Mouse (Mus musculus) embryonic facial prominence, embryonic 14.5 days (tissue): ENCODE data around the gene Klhl20. TPM values are rescaled to one million over a fixed set of nuclear protein-coding genes. Genes with fewer than 3 reads are reported as not detected.

Source experiments
- ATAC-seq: fragments of 200-750 bp; cut with Nextera tagmentation; 2 replicates; pipeline ENCODE4 v1.8.0; 2017; ENCODE audit warnings: low read depth, moderate number of reproducible peaks, moderate TSS enrichment
- DNase-seq: peaks from one replicate; pipeline ENCODE4 v3.0.0-alpha.2; 2015; ENCODE audit warnings: low spot score
- H3K27ac ChIP-seq: fragments of 300-500 bp; sonication (generic); replicated peaks from 2 replicates; pipeline ENCODE4 v1.5.1; 2014; ENCODE audit warnings: low read depth, mild to moderate bottlenecking, low read length, moderate library complexity
- H3K27me3 ChIP-seq: fragments of 300-500 bp; sonication (generic); replicated peaks from 2 replicates; pipeline ENCODE4 v1.6.1; 2014; ENCODE audit warnings: low read length; ENCODE audit not compliant: control insufficient read depth, insufficient read depth
- H3K36me3 ChIP-seq: fragments of 300-500 bp; sonication (generic); 2 replicates; pipeline ENCODE4 v1.6.1; 2014; ENCODE audit warnings: low read length, mixed read lengths; ENCODE audit not compliant: control insufficient read depth, insufficient read depth
- H3K4me1 ChIP-seq: fragments of 300-500 bp; sonication (generic); 2 replicates; pipeline ENCODE4 v1.6.1; 2014; ENCODE audit warnings: antibody characterized with exemption, low read length; ENCODE audit not compliant: control insufficient read depth, insufficient read depth
- H3K4me2 ChIP-seq: fragments of 300-500 bp; sonication (generic); 2 replicates; pipeline ENCODE4 v1.6.1; 2014; ENCODE audit warnings: low read depth, mild to moderate bottlenecking, low read length, moderate library complexity, mixed read lengths
- H3K4me3 ChIP-seq: fragments of 300-500 bp; sonication (generic); 2 replicates; pipeline ENCODE4 v1.5.1; 2014; ENCODE audit warnings: low read depth, mild to moderate bottlenecking, low read length
- H3K9ac ChIP-seq: fragments of 300-500 bp; sonication (generic); 2 replicates; pipeline ENCODE4 v1.6.1; 2014; ENCODE audit warnings: low read depth, mild to moderate bottlenecking, low read length, moderate library complexity, mixed read lengths
- H3K9me3 ChIP-seq: fragments of 300-500 bp; sonication (generic); 2 replicates; pipeline ENCODE4 v1.6.1; 2016; ENCODE audit warnings: low read length; ENCODE audit not compliant: control insufficient read depth
- WGBS: fragments of 180-500 bp; shearing (Covaris S2); extraction: QIAGEN DNeasy Blood & Tissue Kit; methylation state at CpG from one replicate; pipeline ENCODE4 v1.1.7; 2014; 5-methylcytosine and 5-hydroxymethylcytosine counted together
- polyA plus RNA-seq: library from polyadenylated mRNA; unstranded; fragments of >200 nt; fragmentation: Nextera tagmentation; extraction: Ambion mirVana; gene quantifications from 2 replicates; pipeline ENCODE4 v1.2.1, GENCODE M21; 2014

Klhl20 gene
- polyA plus RNA-seq, 1 experiment from 2014 or later, result 21.9 TPM

DNA sequence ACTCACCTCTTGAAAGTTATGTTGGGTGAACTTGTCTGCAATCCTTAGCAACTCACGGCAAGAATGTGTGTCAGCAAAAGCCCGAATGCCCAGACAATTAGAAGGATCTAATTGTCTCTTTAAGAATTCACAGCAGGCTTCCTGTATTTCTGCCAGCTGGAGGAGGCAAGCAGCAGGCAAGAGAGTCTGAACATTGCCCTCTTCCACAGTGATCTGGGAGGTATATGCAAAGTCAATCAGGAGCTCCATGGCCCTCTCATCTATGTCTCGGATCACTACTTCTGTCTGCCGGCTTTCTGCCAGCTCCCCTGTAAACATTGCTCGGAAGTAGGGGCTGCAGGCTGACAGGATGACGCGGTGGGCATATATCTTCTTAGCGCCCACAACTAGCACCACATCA is 22.1 kb downstream of the Klhl20 start:
- Histone ChIP-seq H3K27ac (no peak overlapping the region), H3K4me2 (no peak overlapping the region), H3K4me1 (no peaks in the 10 kb centered on the region), H3K4me3 (no peak overlapping the region), H3K9me3 (no peaks in the 10 kb centered on the region), H3K36me3 (peaks cover 31% of the 10 kb centered on the region), H3K9ac (no peak overlapping the region), H3K27me3 (no peaks in the 10 kb centered on the region)
- no peak for ATAC-seq
- no peak for DNase-seq
- 94% methylated on average over 8 of the region's 8 CpGs for WGBS

DNA sequence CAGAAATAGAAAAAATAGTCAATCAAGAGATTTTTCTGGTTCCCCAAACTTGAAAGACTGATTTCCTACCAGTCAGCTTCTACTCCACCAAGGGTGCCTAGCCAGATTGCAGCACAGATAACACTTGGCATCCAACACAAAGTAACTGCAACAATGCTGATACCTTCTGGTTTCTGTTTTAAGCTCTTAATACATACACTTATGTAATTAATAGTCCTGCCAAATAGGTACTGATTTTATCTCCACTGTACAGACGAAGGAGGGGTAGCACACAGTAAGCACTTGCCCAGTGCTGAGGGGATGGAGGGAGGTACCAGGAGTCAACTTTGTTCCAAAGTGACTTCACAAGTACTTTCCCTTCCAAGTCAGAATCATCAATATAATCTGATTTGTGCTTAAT is 27.5 kb downstream of the Klhl20 start:
- Histone ChIP-seq H3K36me3 (peaks cover 52% of the 10 kb centered on the region), H3K4me3 (no peak overlapping the region), H3K4me2 (no peak overlapping the region), H3K4me1 (no peaks in the 10 kb centered on the region), H3K9me3 (no peaks in the 10 kb centered on the region), H3K9ac (no peak overlapping the region), H3K27me3 (no peaks in the 10 kb centered on the region), H3K27ac (no peak overlapping the region)
- no peak for DNase-seq
- no peak for ATAC-seq
- WGBS, result 81% methylated on average over 1 of the region's 1 CpGs

DNA sequence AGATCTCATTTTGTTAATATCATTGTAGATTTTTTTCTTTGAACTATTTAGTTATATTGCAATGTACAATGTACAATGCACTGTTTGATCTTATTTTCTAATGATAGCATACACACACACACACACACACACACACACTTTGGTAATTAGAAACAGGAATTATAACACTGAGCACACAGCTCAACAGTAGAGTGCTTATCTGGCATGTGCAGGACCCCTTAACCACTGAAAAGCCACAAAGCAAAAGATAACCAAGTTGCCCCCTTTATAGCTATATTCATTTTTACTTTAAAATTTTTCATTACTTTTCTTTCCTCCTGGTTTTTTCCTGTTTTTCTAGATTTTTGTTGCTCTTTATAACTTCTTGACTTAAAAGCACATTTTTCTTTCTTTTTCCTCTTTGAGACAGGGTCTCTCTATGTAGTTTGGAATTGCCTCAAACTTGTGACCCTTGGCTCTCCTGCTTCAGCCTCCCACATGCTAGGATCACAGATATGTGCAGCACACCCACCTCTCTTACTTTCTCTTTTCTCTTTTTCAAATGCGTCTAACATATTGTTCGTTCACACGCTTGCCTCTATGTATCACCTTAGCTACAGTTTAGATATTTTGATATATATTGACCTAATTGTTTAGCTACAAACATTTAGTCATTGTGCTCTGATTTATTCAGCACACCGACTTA is 31.4 kb downstream of the Klhl20 start:
- H3K9ac ChIP-seq, result no peak overlapping the region
- WGBS, result 95% methylated on average over 4 of the region's 4 CpGs
- no peaks in the 10 kb centered on the region for H3K27me3 ChIP-seq
- no peaks in the 10 kb centered on the region for H3K9me3 ChIP-seq
- no peak for ATAC-seq
- no peak overlapping the region for H3K4me2 ChIP-seq
- no peak for DNase-seq
- H3K27ac ChIP-seq, result no peak overlapping the region
- H3K4me3 ChIP-seq, result no peak overlapping the region
- H3K4me1 ChIP-seq, result no peaks in the 10 kb centered on the region
- H3K36me3 ChIP-seq, result peaks cover 66% of the 10 kb centered on the region

DNA sequence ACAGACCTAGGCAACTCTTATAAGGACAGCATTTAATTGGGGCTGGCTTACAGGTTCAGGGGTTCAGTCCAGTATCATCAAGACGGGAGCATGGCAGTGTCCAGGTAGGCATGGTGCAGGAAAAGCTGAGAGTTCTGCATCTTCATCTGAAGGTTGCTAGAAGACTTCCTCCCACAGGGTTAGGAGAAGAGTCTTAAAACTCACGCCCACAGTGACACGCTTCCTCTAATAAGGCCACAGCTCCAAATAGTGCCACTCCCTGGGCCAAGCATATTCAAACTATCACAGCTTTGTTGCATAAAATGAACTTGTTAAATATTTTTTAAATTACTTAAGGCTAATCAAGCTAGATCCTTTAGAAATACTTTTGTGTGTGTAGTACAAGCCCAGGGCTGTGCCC is 54.1 kb downstream of the Klhl20 start:
- H3K9me3 ChIP-seq, result no peaks in the 10 kb centered on the region
- H3K9ac ChIP-seq, result no peak overlapping the region
- no peak overlapping the region for H3K27ac ChIP-seq
- no peak overlapping the region for H3K4me3 ChIP-seq
- peaks cover 11% of the 10 kb centered on the region; the same call in 1 of the 2 replicates for H3K4me1 ChIP-seq
- 89% methylated on average over 3 of the region's 3 CpGs for WGBS
- H3K36me3 ChIP-seq, result peaks cover 38% of the 10 kb centered on the region
- H3K4me2 ChIP-seq, result no peak overlapping the region
- DNase-seq (no peak), ATAC-seq (no peak)
- no peaks in the 10 kb centered on the region for H3K27me3 ChIP-seq

DNA sequence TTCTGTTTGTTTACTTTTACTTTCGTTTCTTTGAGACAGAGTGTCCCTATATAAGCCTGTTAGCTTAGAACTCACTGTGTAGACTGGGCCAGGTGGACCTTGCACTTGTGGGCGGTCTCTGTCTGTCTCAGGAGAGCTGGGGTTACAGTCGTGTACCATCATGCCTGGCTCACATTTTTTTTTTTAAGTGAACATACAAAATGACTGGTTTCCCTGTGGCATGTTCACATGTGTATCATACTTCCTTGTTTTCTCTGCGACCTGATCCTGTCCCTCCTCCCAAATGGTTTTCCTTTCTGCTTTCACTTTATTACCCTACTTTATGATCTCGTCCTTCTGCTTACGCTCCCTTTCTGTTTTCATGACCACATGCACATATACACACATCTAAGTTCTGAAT is 55.1 kb downstream of the Klhl20 start:
- Histone ChIP-seq H3K4me3 (no peak overlapping the region), H3K9ac (no peak overlapping the region), H3K4me1 (peaks cover 20% of the 10 kb centered on the region), H3K4me2 (no peak overlapping the region), H3K36me3 (peaks cover 34% of the 10 kb centered on the region), H3K9me3 (no peaks in the 10 kb centered on the region), H3K27me3 (no peaks in the 10 kb centered on the region), H3K27ac (no peak overlapping the region)
- no peak for DNase-seq
- 84% methylated on average over 6 of the region's 6 CpGs for whole genome bisulfite sequencing
- no peak for ATAC-seq

DNA sequence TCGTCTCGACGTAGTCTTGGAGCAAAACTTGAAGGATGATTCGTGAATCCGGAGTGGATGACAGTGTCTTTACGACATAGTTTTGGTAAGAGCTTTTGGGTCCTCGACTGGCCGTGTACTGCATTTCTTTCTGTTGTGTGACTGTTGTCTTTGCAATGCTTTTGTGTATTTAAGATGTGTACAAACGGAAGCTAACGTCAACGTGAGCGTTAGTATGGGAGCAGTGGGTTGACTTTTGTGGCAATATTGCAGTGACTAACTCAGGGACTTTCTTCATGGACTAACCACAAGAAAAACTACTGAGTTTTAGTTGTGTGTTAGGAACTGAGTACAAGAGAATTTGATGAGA is 60.1 kb downstream of the Klhl20 start:
- Histone ChIP-seq H3K27ac (peak overlapping the region; percentile 59; the same call in 1 of the 2 replicates), H3K4me2 (peak overlapping the region; percentile 73), H3K4me3 (peak overlapping the region; percentile 78), H3K27me3 (no peaks in the 10 kb centered on the region), H3K9me3 (no peaks in the 10 kb centered on the region), H3K36me3 (peaks cover 8% of the 10 kb centered on the region), H3K9ac (peak overlapping the region; percentile 84), H3K4me1 (peaks cover 22% of the 10 kb centered on the region)
- ATAC-seq (no peak), DNase-seq (no peak)
- 0% methylated on average over 12 of the region's 12 CpGs for WGBS

DNA sequence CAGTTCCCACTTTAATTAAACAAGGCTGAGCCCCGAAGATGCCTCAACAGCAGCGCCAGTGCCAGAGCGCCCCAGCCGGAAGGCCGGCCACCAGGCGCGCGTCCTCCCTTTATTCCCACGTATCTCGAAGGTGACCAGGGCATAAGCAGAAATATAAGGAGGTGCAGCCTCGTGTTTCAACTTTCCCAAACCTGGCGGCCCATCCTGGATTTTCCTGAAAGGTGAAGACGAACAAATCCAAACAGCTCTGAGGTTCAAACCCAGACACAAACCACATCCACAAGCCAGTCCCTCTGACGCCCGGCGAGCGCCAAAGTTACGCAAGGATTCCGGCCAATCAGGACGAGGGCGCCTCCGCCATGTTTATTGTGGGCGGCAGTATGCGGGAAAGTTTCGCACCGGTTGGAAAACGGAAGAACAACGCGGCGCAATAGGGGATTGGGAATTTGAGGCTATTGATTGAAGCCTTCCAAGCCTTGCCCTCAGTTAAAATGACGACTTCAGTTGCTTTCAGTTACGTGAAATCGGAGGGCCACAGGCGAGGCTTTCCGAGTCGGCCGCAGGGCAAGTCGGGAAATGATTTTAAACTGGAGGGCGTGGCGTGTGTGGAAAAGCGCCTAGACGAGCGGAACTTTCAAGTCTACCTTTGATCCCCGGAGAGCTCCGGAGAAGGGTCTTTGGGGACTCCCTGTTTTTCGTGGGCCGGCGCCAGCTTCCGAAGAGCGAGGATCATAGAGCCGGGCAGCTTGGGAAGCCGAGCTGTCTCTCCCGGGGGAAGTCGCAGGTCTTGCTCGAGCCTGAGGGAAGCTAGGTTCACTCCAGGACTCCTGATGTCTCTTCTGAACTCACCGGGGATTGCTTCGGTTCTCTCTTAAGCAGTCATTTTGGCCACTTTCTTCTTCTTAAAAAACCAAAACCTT is 60.7 kb downstream of the Klhl20 start, which contains the start of the genes Dars2 and Cenpl:
TSS of gene Dars2 (minus strand) at position 307 of the 920 bp plus-strand sequence.
TSS of gene Cenpl (plus strand) at position 362 of the 920 bp plus-strand sequence.
- H3K4me2 ChIP-seq, result peak within 1 kb of the TSS; percentile 90

GRCm38 (mm10) chr1:161063351-161063750 is 68.0 kb downstream of the Klhl20 start:
- ATAC-seq (no peak), DNase-seq (no peak)
- Histone ChIP-seq H3K36me3 (0 out of 2 replicates have a peak, but pooled peaks cover 12% of the 10 kb centered on the region), H3K4me2 (no peak overlapping the region), H3K4me1 (no peaks in the 10 kb centered on the region), H3K9me3 (no peaks in the 10 kb centered on the region), H3K27me3 (no peaks in the 10 kb centered on the region), H3K27ac (no peak overlapping the region), H3K9ac (no peak overlapping the region), H3K4me3 (no peak overlapping the region)
- WGBS, result 83% methylated on average over 1 of the region's 1 CpGs

More for the DNA sequence above, 60.7 kb downstream of the Klhl20 start, which contains the start of the genes Dars2 and Cenpl:
- H3K4me3 ChIP-seq, result peak within 1 kb of the TSS; percentile 78
- H3K4me1 ChIP-seq, result peaks cover 22% of the 10 kb centered on the region
- no peaks in the 10 kb centered on the region for H3K27me3 ChIP-seq
- H3K9ac ChIP-seq, result peak within 1 kb of the TSS; percentile 86
- peak within 1 kb of the TSS; percentile 78 for H3K27ac ChIP-seq
- under 1% methylated on average over 56 of the region's 57 CpGs for WGBS
- no peaks in the 10 kb centered on the region for H3K9me3 ChIP-seq
- peaks cover 9% of the 10 kb centered on the region; the same call in 1 of the 2 replicates for H3K36me3 ChIP-seq
- DNase-seq (peak; percentile 99), ATAC-seq (peak; percentile 97)
